Mouse (Mus musculus) C2C12 (cell line): ENCODE results near the gene Cav2.

ENCODE experiments used
- CEBPB ChIP-seq: IDR thresholded peaks from one replicate; pipeline ENCODE4 v1.6.1; 2011; ENCODE audit warnings: low read depth, mild to moderate bottlenecking, control low read depth, moderate library complexity
- CTCF ChIP-seq: IDR thresholded peaks from one replicate; pipeline ENCODE4 v1.5.1; 2011; ENCODE audit not compliant: control insufficient read depth, insufficient read depth, insufficient read length
- FOSL1 ChIP-seq: IDR thresholded peaks from one replicate; pipeline ENCODE4 v1.8.0; 2011; ENCODE audit warnings: mild to moderate bottlenecking, low read length; ENCODE audit not compliant: poor library complexity, insufficient read depth, severe bottlenecking
- MAX ChIP-seq: IDR thresholded peaks from one replicate; pipeline ENCODE4 v1.6.1; 2011; ENCODE audit warnings: mild to moderate bottlenecking, control low read depth
- MYOD1 ChIP-seq: IDR thresholded peaks from one replicate; pipeline ENCODE4 v1.6.1; 2011; ENCODE audit warnings: low read depth; ENCODE audit not compliant: control insufficient read depth, insufficient read length
- MYOG ChIP-seq: IDR thresholded peaks from one replicate; pipeline ENCODE4 v1.6.1; 2011; ENCODE audit not compliant: control insufficient read depth, insufficient read length; ENCODE audit errors: extremely low read depth
- USF1 ChIP-seq: IDR thresholded peaks from one replicate; pipeline ENCODE4 v1.6.1; 2011; ENCODE audit warnings: low read depth, mild to moderate bottlenecking, control low read depth, moderate library complexity

GRCm38 (mm10) chr6:17317167-17317524 lies 36.2 kb downstream of the Cav2 start:
- no peak for TF ChIP-seq CTCF
- no peak for TF ChIP-seq MYOD1
- no peak for TF ChIP-seq MAX
- no peak for TF ChIP-seq MYOG
- TF ChIP-seq CEBPB: no peak
- no peak for TF ChIP-seq USF1
- TF ChIP-seq FOSL1: no peak
